Comparison of ENCODE assay signal across 16 mouse cellular contexts in genomic region chr15:79913761-79914346, GRCm38 (mm10). TPM values are rescaled to one million over a fixed set of nuclear protein-coding genes. Genes with fewer than 3 reads are reported as not detected.
A peak's percentile ranks its signal among the peaks of the same experiment; 100 is the strongest.
DNase-seq lines count a peak whose midpoint lies in the region; TF ChIP-seq lines count a peak whose summit lies in the region.
"Had no signal": no experiment of that assay in that cellular context is flagged by ENCODE, and none has a peak within 500 bp of the region (broad histone marks: within the 10 kb centered on the region; RNA-seq: fewer than 3 reads in every experiment).

No protein-coding gene starts in this region.

- peaks cover 33% of the 10 kb centered on the region for H3K36me3 ChIP-seq in ES-E14 (ENCODE audit: control insufficient read depth, insufficient read depth, low read length, poor library complexity, severe bottlenecking)
- H3K36me3 ChIP-seq: embryonic facial prominence, embryonic 15.5 days had no signal

- H3K4me1 ChIP-seq in ES-E14 (ENCODE audit: control insufficient read depth in 2 of 2, insufficient read depth in 2 of 2, low read length in 2 of 2, poor library complexity in 1 of 2), result peaks cover 0 to 28% of the 10 kb centered on the region in 2 experiments; a peak in 2 of 4 replicates
- H3K4me1 ChIP-seq: embryonic facial prominence, embryonic 13.5 days; embryonic facial prominence, embryonic 15.5 days; forebrain, embryonic 10.5 days; forebrain, embryonic 12.5 days had no signal

- no peak overlapping the region for H3K27ac ChIP-seq in ES-E14 (ENCODE audit: insufficient read depth, low read depth, low read length, poor library complexity, severe bottlenecking)
- H3K27ac ChIP-seq: embryonic facial prominence, embryonic 13.5 days; embryonic facial prominence, embryonic 15.5 days; forebrain, embryonic 10.5 days; forebrain, embryonic 12.5 days had no signal

- H3K4me3 ChIP-seq in ES-E14 (ENCODE audit: insufficient read depth in 1 of 2, low read depth in 1 of 2, low read length in 2 of 2, poor library complexity in 1 of 2, severe bottlenecking in 1 of 2), result no peak overlapping the region
- H3K4me3 ChIP-seq: embryonic facial prominence, embryonic 13.5 days; embryonic facial prominence, embryonic 15.5 days; erythroblast, embryonic 14.5 days; forebrain, embryonic 10.5 days; forebrain, embryonic 12.5 days had no signal

- no peaks in the 10 kb centered on the region for H3K9me3 ChIP-seq in ES-E14 (ENCODE audit: control insufficient read depth, insufficient read depth, low read depth, low read length)
- H3K9me3 ChIP-seq: embryonic facial prominence, embryonic 13.5 days; embryonic facial prominence, embryonic 15.5 days; forebrain, embryonic 10.5 days; forebrain, embryonic 12.5 days had no signal

- DNase-seq in heart, adult 11 months, result peak; percentile 92
- no peak for DNase-seq in heart, postnatal 4 days
- DNase-seq in ES-E14 (ENCODE audit: low read depth, low spot score) (no peak), ZHBTc4 (ENCODE audit: low read depth, low spot score) (peak; percentile 53)
- no peak for DNase-seq in embryo, embryonic 10 days (ENCODE audit: low spot score)
- no peak for DNase-seq in lung, postnatal 25 days (ENCODE audit: low spot score)
- DNase-seq: adrenal gland, adult 2 months; adrenal gland, postnatal 10 days; adrenal gland, postnatal 25 days; cerebellum, adult 11-12 months; embryo, embryonic 11 days had no signal

- no peak overlapping the region for H3K9ac ChIP-seq in ES-E14 (ENCODE audit: insufficient read depth, low read depth, low read length, poor library complexity, severe bottlenecking)
- H3K9ac ChIP-seq: embryonic facial prominence, embryonic 13.5 days; embryonic facial prominence, embryonic 15.5 days; forebrain, embryonic 12.5 days had no signal

- in situ Hi-C loops in ES-E14 (cut with MboI; ENCODE audit: low sequenced_read_pairs in 2 of 2, unreplicated experiment in 2 of 2), result no loop called here

TF ChIP-seq in ES-E14, 5 proteins besides CTCF, POLR2A, EP300 and RAD21:
- peak; percentile 92 for TF ChIP-seq CHD2 (IDR thresholded peaks at IDR 0.05; ENCODE audit: low read depth, low read length)
- TF ChIP-seq ZNF384 (IDR thresholded peaks at IDR 0.05; ENCODE audit: low read depth, low read length), result no peak
- no peak for TF ChIP-seq ZC3H11A (IDR thresholded peaks at IDR 0.05; ENCODE audit: borderline replicate concordance, low read depth, low read length)

RNA-seq across cellular contexts. Expression of gene Apobec3, which starts 22.4 kb away (rescaled TPM):
- 10 to 100 TPM in 1 of 2 experiments, 1 to 10 TPM in 1; 8.7 to 10.1 TPM for total RNA-seq in heart, postnatal 4 days (2021)
- 39.9 and 42.4 TPM in 2 replicates for total RNA-seq in ES-E14 (2012; rRNA removed)

RNA-seq across cellular contexts. Expression of gene Cbx7, which starts 57.1 kb away (rescaled TPM):
- total RNA-seq in heart, postnatal 4 days (2021), result 1 to 10 TPM; 1.7 to 2.0 TPM
- total RNA-seq in ES-E14 (2012; rRNA removed), result 171 and 233 TPM in 2 replicates

Comparison
In these comparisons a context has a peak if more than half of its experiments do, and no peak if none do; other contexts are left out.
1. DNase-seq: peak in heart, adult 11 months (single experiment) and ZHBTc4 (single experiment); none in heart, postnatal 4 days (single experiment), ES-E14 (single experiment), embryo, embryonic 10 days (single experiment) and lung, postnatal 25 days (single experiment).
2. RNA of gene Cbx7, which starts 57.1 kb away (total RNA-seq): 171 to 233 TPM in ES-E14; 1.7 to 2.0 TPM in heart, postnatal 4 days; every median in the first group is over 10 times any median in the second.